Mouse (Mus musculus) intestine, postnatal 0 days (tissue): Measurements from ENCODE around the gene Fgd5. TPM values are rescaled to one million over a fixed set of nuclear protein-coding genes. Genes with fewer than 3 reads are reported as not detected.

Experiments used
- ATAC-seq: fragments of 200-750 bp; cut with Nextera tagmentation; 2 replicates; pipeline ENCODE4 v1.8.0; 2017; ENCODE audit warnings: mild to moderate bottlenecking, moderate TSS enrichment, moderate library complexity
- H3K27ac ChIP-seq: fragments of 300-500 bp; sonication (generic); 2 replicates; pipeline ENCODE4 v1.5.1; 2014; ENCODE audit warnings: mild to moderate bottlenecking, low read depth, low read length, moderate library complexity
- H3K27me3 ChIP-seq: fragments of 300-500 bp; sonication (generic); replicated peaks from 2 replicates; pipeline ENCODE4 v1.6.1; 2014; ENCODE audit warnings: low read length, mixed read lengths; ENCODE audit not compliant: control insufficient read depth, insufficient read depth
- H3K36me3 ChIP-seq: fragments of 300-500 bp; sonication (generic); 2 replicates; pipeline ENCODE4 v1.6.1; 2014; ENCODE audit warnings: mild to moderate bottlenecking, moderate library complexity; ENCODE audit not compliant: control insufficient read depth, insufficient read depth
- H3K4me1 ChIP-seq: fragments of 300-500 bp; sonication (generic); replicated peaks from 2 replicates; pipeline ENCODE4 v1.6.1; 2014; ENCODE audit warnings: antibody characterized with exemption, low read length, mixed read lengths; ENCODE audit not compliant: control insufficient read depth, insufficient read depth
- H3K4me2 ChIP-seq: fragments of 300-500 bp; sonication (generic); replicated peaks from 2 replicates; pipeline ENCODE4 v1.6.1; 2014; ENCODE audit warnings: low read depth, mild to moderate bottlenecking, moderate library complexity
- H3K4me3 ChIP-seq: fragments of 300-500 bp; sonication (generic); 2 replicates; pipeline ENCODE4 v1.5.1; 2014; ENCODE audit warnings: low read depth, low read length
- H3K9ac ChIP-seq: fragments of 300-500 bp; sonication (generic); 2 replicates; pipeline ENCODE4 v1.6.1; 2014; ENCODE audit warnings: mild to moderate bottlenecking, low read depth, low read length
- H3K9me3 ChIP-seq: fragments of 300-500 bp; sonication (generic); 2 replicates; pipeline ENCODE4 v1.6.1; 2016; ENCODE audit warnings: mixed run types; ENCODE audit not compliant: control insufficient read depth
- CTCF ChIP-seq: sonication (generic); IDR thresholded peaks from 2 replicates; pipeline ENCODE4 v1.5.1; 2016; ENCODE audit warnings: low read depth, mild to moderate bottlenecking, control low read depth, antibody characterized with exemption, moderate library complexity
- WGBS: fragments of 180-500 bp; shearing (Covaris S2); extraction: QIAGEN DNeasy Blood & Tissue Kit; methylation state at CpG from one replicate; pipeline ENCODE4 v1.1.7; 2014; 5-methylcytosine and 5-hydroxymethylcytosine counted together
- polyA plus RNA-seq: library from polyadenylated mRNA; unstranded; fragments of >200 nt; fragmentation: Nextera tagmentation; extraction: Ambion mirVana; gene quantifications from 2 replicates; pipeline ENCODE4 v1.2.1, GENCODE M21; 2015

Fgd5 gene
- polyA plus RNA-seq, 1 experiment from 2014 or later = 3.3 TPM

- no peaks in the 10 kb centered on the region for H3K9me3 ChIP-seq
- no peak for ATAC-seq
- H3K36me3 ChIP-seq = no peaks in the 10 kb centered on the region
- no peak overlapping the region for H3K9ac ChIP-seq
- H3K4me3 ChIP-seq = no peak overlapping the region
- no peaks in the 10 kb centered on the region for H3K4me1 ChIP-seq
- WGBS = 50% methylated on average over 4 of the region's 4 CpGs
- H3K27me3 ChIP-seq = no peaks in the 10 kb centered on the region
- TF ChIP-seq CTCF = no peak
- no peak overlapping the region for H3K27ac ChIP-seq
- no peak overlapping the region for H3K4me2 ChIP-seq
Measured at GRCm38 (mm10) chr6:92027379-92027778, 48.7 kb downstream of the Fgd5 start.

- 47% methylated on average over 8 of the region's 8 CpGs for WGBS
Measured at GRCm38 (mm10) chr6:92030646-92031045, 52.0 kb downstream of the Fgd5 start.

GRCm38 (mm10) chr6:92034713-92035112 is 56.0 kb downstream of the Fgd5 start:
- no peak overlapping the region for H3K9ac ChIP-seq
- no peak overlapping the region for H3K4me3 ChIP-seq
- no peak overlapping the region for H3K4me2 ChIP-seq
- TF ChIP-seq CTCF = no peak
- H3K27me3 ChIP-seq = no peaks in the 10 kb centered on the region
- ATAC-seq = 0 out of 2 replicates have a peak, but pooled peaks have one; percentile 14
- H3K27ac ChIP-seq = no peak overlapping the region
- no peaks in the 10 kb centered on the region; the same call in 1 of the 2 replicates for H3K36me3 ChIP-seq
- H3K9me3 ChIP-seq = no peaks in the 10 kb centered on the region
- no peaks in the 10 kb centered on the region; the same call in 1 of the 2 replicates for H3K4me1 ChIP-seq
- 23% methylated on average over 6 of the region's 6 CpGs for WGBS

More at GRCm38 (mm10) chr6:92030646-92031045, 52.0 kb downstream of the Fgd5 start:
- no peaks in the 10 kb centered on the region for H3K36me3 ChIP-seq
- no peak for TF ChIP-seq CTCF
- H3K27ac ChIP-seq = no peak overlapping the region
- peak; percentile 67 for ATAC-seq
- no peaks in the 10 kb centered on the region; the same call in 1 of the 2 replicates for H3K4me1 ChIP-seq
- no peak overlapping the region for H3K4me3 ChIP-seq
- no peak overlapping the region for H3K4me2 ChIP-seq
- no peaks in the 10 kb centered on the region for H3K27me3 ChIP-seq
- H3K9me3 ChIP-seq = no peaks in the 10 kb centered on the region
- no peak overlapping the region for H3K9ac ChIP-seq

- H3K27me3 ChIP-seq = no peaks in the 10 kb centered on the region
- no peak for ATAC-seq
- H3K9me3 ChIP-seq = no peaks in the 10 kb centered on the region
- WGBS = 33% methylated on average over 5 of the region's 5 CpGs
- H3K27ac ChIP-seq = no peak overlapping the region
- no peaks in the 10 kb centered on the region; the same call in 1 of the 2 replicates for H3K4me1 ChIP-seq
- H3K4me2 ChIP-seq = no peak overlapping the region
- H3K4me3 ChIP-seq = no peak overlapping the region
- H3K36me3 ChIP-seq = no peaks in the 10 kb centered on the region; the same call in 1 of the 2 replicates
- no peak overlapping the region for H3K9ac ChIP-seq
- no peak for TF ChIP-seq CTCF
Measured at GRCm38 (mm10) chr6:92036372-92036771, 57.7 kb downstream of the Fgd5 start.

GRCm38 (mm10) chr6:92038158-92038557 is 59.5 kb downstream of the Fgd5 start:
- Histone ChIP-seq H3K27ac (no peak overlapping the region), H3K36me3 (no peaks in the 10 kb centered on the region; the same call in 1 of the 2 replicates), H3K4me3 (no peak overlapping the region), H3K4me1 (no peaks in the 10 kb centered on the region; the same call in 1 of the 2 replicates), H3K27me3 (no peaks in the 10 kb centered on the region), H3K9me3 (no peaks in the 10 kb centered on the region), H3K4me2 (no peak overlapping the region), H3K9ac (no peak overlapping the region)
- no peak for ATAC-seq
- WGBS = 57% methylated on average over 3 of the region's 3 CpGs
- TF ChIP-seq CTCF = no peak

- no peaks in the 10 kb centered on the region for H3K9me3 ChIP-seq
- no peak overlapping the region for H3K4me3 ChIP-seq
- no peak overlapping the region for H3K4me2 ChIP-seq
- no peaks in the 10 kb centered on the region; the same call in 1 of the 2 replicates for H3K36me3 ChIP-seq
- ATAC-seq = no peak
- H3K27me3 ChIP-seq = no peaks in the 10 kb centered on the region
- no peak overlapping the region for H3K27ac ChIP-seq
- 61% methylated on average over 5 of the region's 5 CpGs for whole genome bisulfite sequencing
- no peak overlapping the region for H3K9ac ChIP-seq
- TF ChIP-seq CTCF = no peak
- no peaks in the 10 kb centered on the region for H3K4me1 ChIP-seq
Measured at GRCm38 (mm10) chr6:92041271-92041670, 62.6 kb downstream of the Fgd5 start.
